Mouse (Mus musculus): ENCODE data around the gene Mfsd2b. TPM values are rescaled to one million over a fixed set of nuclear protein-coding genes. Genes with fewer than 3 reads are reported as not detected.
A peak's percentile ranks its signal among the peaks of the same experiment; 100 is the strongest.
"Not testable (repeated sequence)": the region's sequence is repeated elsewhere in the genome, so short reads cannot be mapped to it uniquely, and the experiment has no call there.

Mfsd2b gene
- polyA plus RNA-seq (2014; fragmentation: Nextera tagmentation; extraction: Ambion mirVana): 4.6 and 4.8 TPM in 2 replicates

- Histone ChIP-seq H3K9me3 (ENCODE audit: control insufficient read depth, low read length) (no peaks in the 10 kb centered on the region), H3K4me3 (ENCODE audit: low read depth, low read length) (peak within 1 kb of the TSS; percentile 30), H3K36me3 (ENCODE audit: control insufficient read depth, insufficient read depth, low read length) (no peaks in the 10 kb centered on the region), H3K27ac (ENCODE audit: low read depth, low read length) (no peak within 1 kb of the TSS), H3K4me2 (replicated peaks; ENCODE audit: low read depth, low read length) (peak within 1 kb of the TSS; percentile 72), H3K9ac (ENCODE audit: low read depth, low read length) (peak within 1 kb of the TSS; percentile 53), H3K27me3 (ENCODE audit: control insufficient read depth, insufficient read depth, low read length) (no peaks in the 10 kb centered on the region), H3K4me1 (replicated peaks; ENCODE audit: control insufficient read depth, insufficient read depth, low read length) (0 out of 2 replicates have a peak, but pooled peaks cover 4% of the 10 kb centered on the region)
- 6% methylated on average over 24 of the region's 24 CpGs for WGBS
- DNase-seq (ENCODE audit: low spot score) (peak; percentile 70), ATAC-seq (ENCODE audit: low FRiP score) (peak; percentile 92)
Measured at GRCm38 (mm10) chr12:4874161-4874927, at the start of gene Mfsd2b. TSS of gene Mfsd2b (minus strand) at chr12:4874359.

- Histone ChIP-seq H3K9me3 (ENCODE audit: control insufficient read depth, low read length) (no peaks in the 10 kb centered on the region), H3K4me2 (replicated peaks; ENCODE audit: low read depth, low read length) (peak overlapping the region; percentile 59), H3K4me3 (ENCODE audit: low read depth, low read length) (peak overlapping the region; percentile 86), H3K27me3 (ENCODE audit: control insufficient read depth, insufficient read depth, low read length) (no peaks in the 10 kb centered on the region), H3K36me3 (ENCODE audit: control insufficient read depth, insufficient read depth, low read length) (no peaks in the 10 kb centered on the region), H3K27ac (ENCODE audit: low read depth, low read length) (peak overlapping the region; percentile 98), H3K4me1 (replicated peaks; ENCODE audit: control insufficient read depth, insufficient read depth, low read length) (no peaks in the 10 kb centered on the region), H3K9ac (ENCODE audit: low read depth, low read length) (peak overlapping the region; percentile 99)
- WGBS: under 1% methylated on average over 48 of the region's 48 CpGs
- ATAC-seq (ENCODE audit: low FRiP score) (peak; percentile 76), DNase-seq (ENCODE audit: low spot score) (peak; percentile 81)
Measured at GRCm38 (mm10) chr12:4917805-4918591, 43.8 kb upstream of the Mfsd2b start.

- Histone ChIP-seq H3K4me2 (replicated peaks; ENCODE audit: low read depth, low read length) (peak within 1 kb of the TSS; percentile 59), H3K4me3 (ENCODE audit: low read depth, low read length) (peak within 1 kb of the TSS; percentile 86), H3K27ac (ENCODE audit: low read depth, low read length) (peak within 1 kb of the TSS; percentile 98), H3K27me3 (ENCODE audit: control insufficient read depth, insufficient read depth, low read length) (no peaks in the 10 kb centered on the region), H3K4me1 (replicated peaks; ENCODE audit: control insufficient read depth, insufficient read depth, low read length) (no peaks in the 10 kb centered on the region), H3K36me3 (ENCODE audit: control insufficient read depth, insufficient read depth, low read length) (no peaks in the 10 kb centered on the region), H3K9me3 (ENCODE audit: control insufficient read depth, low read length) (no peaks in the 10 kb centered on the region), H3K9ac (ENCODE audit: low read depth, low read length) (peak within 1 kb of the TSS; percentile 99)
- peak; percentile 99 for ATAC-seq (ENCODE audit: low FRiP score)
- peak; percentile 98 for DNase-seq (ENCODE audit: low spot score)
- under 1% methylated on average over 84 of the region's 89 CpGs for WGBS
Measured at GRCm38 (mm10) chr12:4916994-4917804, 43.0 kb upstream of the Mfsd2b start, which contains the start of gene Atad2b. TSS of gene Atad2b (plus strand) at chr12:4917353.

GRCm38 (mm10) chr12:4914944-4915343 is 40.8 kb upstream of the Mfsd2b start:
- Histone ChIP-seq H3K27ac (ENCODE audit: low read depth, low read length) (no peak overlapping the region), H3K4me3 (ENCODE audit: low read depth, low read length) (no peak overlapping the region), H3K4me2 (replicated peaks; ENCODE audit: low read depth, low read length) (no peak overlapping the region), H3K9me3 (ENCODE audit: control insufficient read depth, low read length) (no peaks in the 10 kb centered on the region), H3K27me3 (ENCODE audit: control insufficient read depth, insufficient read depth, low read length) (no peaks in the 10 kb centered on the region), H3K36me3 (ENCODE audit: control insufficient read depth, insufficient read depth, low read length) (no peaks in the 10 kb centered on the region), H3K9ac (ENCODE audit: low read depth, low read length) (no peak overlapping the region), H3K4me1 (replicated peaks; ENCODE audit: control insufficient read depth, insufficient read depth, low read length) (no peaks in the 10 kb centered on the region)
- ATAC-seq (ENCODE audit: low FRiP score): no peak
- no peak for DNase-seq (ENCODE audit: low spot score)
- WGBS: 77% methylated on average over 3 of the region's 3 CpGs

GRCm38 (mm10) chr12:4914441-4914840 is 40.3 kb upstream of the Mfsd2b start:
- ATAC-seq (ENCODE audit: low FRiP score): no peak
- Histone ChIP-seq H3K9ac (ENCODE audit: low read depth, low read length) (no peak overlapping the region), H3K4me3 (ENCODE audit: low read depth, low read length) (no peak overlapping the region), H3K27ac (ENCODE audit: low read depth, low read length) (no peak overlapping the region), H3K4me1 (replicated peaks; ENCODE audit: control insufficient read depth, insufficient read depth, low read length) (no peaks in the 10 kb centered on the region), H3K36me3 (ENCODE audit: control insufficient read depth, insufficient read depth, low read length) (no peaks in the 10 kb centered on the region), H3K9me3 (ENCODE audit: control insufficient read depth, low read length) (no peaks in the 10 kb centered on the region), H3K4me2 (replicated peaks; ENCODE audit: low read depth, low read length) (no peak overlapping the region), H3K27me3 (ENCODE audit: control insufficient read depth, insufficient read depth, low read length) (no peaks in the 10 kb centered on the region)
- 48% methylated on average over 3 of the region's 3 CpGs for WGBS
- DNase-seq (ENCODE audit: low spot score): no peak

- Histone ChIP-seq H3K4me2 (replicated peaks; ENCODE audit: low read depth, low read length) (no peak overlapping the region), H3K9me3 (ENCODE audit: control insufficient read depth, low read length) (no peaks in the 10 kb centered on the region), H3K4me1 (replicated peaks; ENCODE audit: control insufficient read depth, insufficient read depth, low read length) (no peaks in the 10 kb centered on the region), H3K9ac (ENCODE audit: low read depth, low read length) (no peak overlapping the region), H3K36me3 (ENCODE audit: control insufficient read depth, insufficient read depth, low read length) (no peaks in the 10 kb centered on the region), H3K4me3 (ENCODE audit: low read depth, low read length) (no peak overlapping the region), H3K27ac (ENCODE audit: low read depth, low read length) (no peak overlapping the region), H3K27me3 (ENCODE audit: control insufficient read depth, insufficient read depth, low read length) (no peaks in the 10 kb centered on the region)
- no peak for ATAC-seq (ENCODE audit: low FRiP score)
- DNase-seq (ENCODE audit: low spot score): no peak
- 85% methylated on average over 4 of the region's 4 CpGs for WGBS
Measured at GRCm38 (mm10) chr12:4911716-4912115, 37.6 kb upstream of the Mfsd2b start.

- H3K4me3 ChIP-seq (ENCODE audit: low read depth, low read length); H3K9ac ChIP-seq (ENCODE audit: low read depth, low read length); H3K27ac ChIP-seq (ENCODE audit: low read depth, low read length); H3K36me3 ChIP-seq (ENCODE audit: control insufficient read depth, insufficient read depth, low read length); DNase-seq (ENCODE audit: low spot score); H3K4me1 ChIP-seq (replicated peaks; ENCODE audit: control insufficient read depth, insufficient read depth, low read length); ATAC-seq (ENCODE audit: low FRiP score); H3K4me2 ChIP-seq (replicated peaks; ENCODE audit: low read depth, low read length); H3K9me3 ChIP-seq (ENCODE audit: control insufficient read depth, low read length); H3K27me3 ChIP-seq (ENCODE audit: control insufficient read depth, insufficient read depth, low read length): not testable (repeated sequence)
- 85% methylated on average over 1 of the region's 1 CpGs for WGBS
Measured at GRCm38 (mm10) chr12:4910496-4910895, 36.3 kb upstream of the Mfsd2b start.

GRCm38 (mm10) chr12:4908391-4908790 is 34.2 kb upstream of the Mfsd2b start:
- no peaks in the 10 kb centered on the region for H3K9me3 ChIP-seq (ENCODE audit: control insufficient read depth, low read length)
- H3K4me2 ChIP-seq (replicated peaks; ENCODE audit: low read depth, low read length): no peak overlapping the region
- H3K27ac ChIP-seq (ENCODE audit: low read depth, low read length): no peak overlapping the region
- ATAC-seq (ENCODE audit: low FRiP score): no peak
- H3K27me3 ChIP-seq (ENCODE audit: control insufficient read depth, insufficient read depth, low read length): no peaks in the 10 kb centered on the region
- 94% methylated on average over 7 of the region's 7 CpGs for WGBS
- H3K9ac ChIP-seq (ENCODE audit: low read depth, low read length): no peak overlapping the region
- H3K4me1 ChIP-seq (replicated peaks; ENCODE audit: control insufficient read depth, insufficient read depth, low read length): no peaks in the 10 kb centered on the region
- H3K36me3 ChIP-seq (ENCODE audit: control insufficient read depth, insufficient read depth, low read length): no peaks in the 10 kb centered on the region
- DNase-seq (ENCODE audit: low spot score): no peak
- no peak overlapping the region for H3K4me3 ChIP-seq (ENCODE audit: low read depth, low read length)
